Mouse (Mus musculus) macrophage (primary cell): ENCODE measurements around the gene 1700061G19Rik. TPM values are rescaled to one million over a fixed set of nuclear protein-coding genes. Genes with fewer than 3 reads are reported as not detected.
"Not testable (repeated sequence)": the region's sequence is repeated elsewhere in the genome, so short reads cannot be mapped to it uniquely, and the experiment has no call there.

Source experiments
- H3K27ac ChIP-seq: fragments of 350-480 bp; formaldehyde crosslinking; 2 replicates; pipeline ENCODE4 v1.9.0; 2021
- H3K36me3 ChIP-seq: fragments of 350-480 bp; formaldehyde crosslinking; 2 replicates; pipeline ENCODE4 v1.9.0; 2021; ENCODE audit errors: inconsistent target
- H3K4me3 ChIP-seq: fragments of 350-480 bp; formaldehyde crosslinking; 2 replicates; pipeline ENCODE4 v1.9.0; 2021; ENCODE audit errors: inconsistent target
- H3K79me2 ChIP-seq: fragments of 350-480 bp; formaldehyde crosslinking; 2 replicates; pipeline ENCODE4 v1.9.0; 2021; ENCODE audit errors: inconsistent target
- WGBS: methylation state at CpG from one replicate; pipeline ENCODE4 v1.1.7; 2026; ENCODE audit warnings: inconsistent platforms; ENCODE audit not compliant: missing documents; 5-methylcytosine and 5-hydroxymethylcytosine counted together
- polyA plus RNA-seq: library from polyadenylated mRNA; stranded (reverse); fragments of 250-400 nt; gene quantifications from 3 replicates; pipeline ENCODE4 v1.2.4, GENCODE M21; 2018; ENCODE audit warnings: inconsistent platforms

1700061G19Rik gene
- polyA plus RNA-seq, 1 experiment from 2014 or later, result not detected

GRCm38 (mm10) chr17:56884809-56885208 lies 9.5 kb downstream of the 1700061G19Rik start:
- Histone ChIP-seq H3K79me2 (no peaks in the 10 kb centered on the region), H3K36me3 (no peaks in the 10 kb centered on the region), H3K4me3 (no peak overlapping the region), H3K27ac (no peak overlapping the region)
- WGBS, result 59% methylated on average over 17 of the region's 17 CpGs

- Histone ChIP-seq H3K79me2 (no peaks in the 10 kb centered on the region), H3K27ac (no peak overlapping the region), H3K36me3 (no peaks in the 10 kb centered on the region), H3K4me3 (no peak overlapping the region)
- 94% methylated on average over 2 of the region's 3 CpGs for WGBS
Observed at GRCm38 (mm10) chr17:56888050-56888449, 12.8 kb downstream of the 1700061G19Rik start.

GRCm38 (mm10) chr17:56890018-56890417 lies 14.7 kb downstream of the 1700061G19Rik start:
- H3K4me3 ChIP-seq, result no peak overlapping the region
- WGBS, result 96% methylated on average over 2 of the region's 2 CpGs
- peaks cover 4% of the 10 kb centered on the region; the same call in 1 of the 2 replicates for H3K36me3 ChIP-seq
- H3K27ac ChIP-seq, result no peak overlapping the region
- no peaks in the 10 kb centered on the region for H3K79me2 ChIP-seq

- H3K79me2 ChIP-seq, result no peaks in the 10 kb centered on the region
- no peak overlapping the region for H3K4me3 ChIP-seq
- 66% methylated on average over 9 of the region's 9 CpGs for WGBS
- H3K36me3 ChIP-seq, result peaks cover 13% of the 10 kb centered on the region; the same call in 1 of the 2 replicates
- H3K27ac ChIP-seq, result no peak overlapping the region
Observed at GRCm38 (mm10) chr17:56895368-56895918, 20.2 kb downstream of the 1700061G19Rik start.

GRCm38 (mm10) chr17:56896513-56897129 lies 21.3 kb downstream of the 1700061G19Rik start:
- H3K79me2 ChIP-seq, result no peaks in the 10 kb centered on the region
- 96% methylated on average over 6 of the region's 6 CpGs for WGBS
- peaks cover 18% of the 10 kb centered on the region for H3K36me3 ChIP-seq
- H3K27ac ChIP-seq, result no peak overlapping the region
- no peak overlapping the region for H3K4me3 ChIP-seq

- Histone ChIP-seq H3K79me2 (no peaks in the 10 kb centered on the region), H3K4me3 (no peak overlapping the region), H3K36me3 (peaks cover 27% of the 10 kb centered on the region), H3K27ac (no peak overlapping the region)
- 85% methylated on average over 7 of the region's 7 CpGs for WGBS
Observed at GRCm38 (mm10) chr17:56897630-56898195, 22.4 kb downstream of the 1700061G19Rik start.

- WGBS, result 94% methylated on average over 5 of the region's 5 CpGs
- Histone ChIP-seq H3K27ac (no peak overlapping the region), H3K79me2 (no peaks in the 10 kb centered on the region; the same call in 1 of the 2 replicates), H3K36me3 (peaks cover 24% of the 10 kb centered on the region), H3K4me3 (no peak overlapping the region)
Observed at GRCm38 (mm10) chr17:56902698-56903097, 27.4 kb downstream of the 1700061G19Rik start.

- H3K36me3 ChIP-seq, result peaks cover 15% of the 10 kb centered on the region
- H3K79me2 ChIP-seq, result no peaks in the 10 kb centered on the region; the same call in 1 of the 2 replicates
- H3K4me3 ChIP-seq, result no peak overlapping the region
- 87% methylated on average over 3 of the region's 3 CpGs for WGBS
- no peak overlapping the region for H3K27ac ChIP-seq
Observed at GRCm38 (mm10) chr17:56906166-56906565, 30.9 kb downstream of the 1700061G19Rik start.

GRCm38 (mm10) chr17:56907096-56907495 lies 31.8 kb downstream of the 1700061G19Rik start:
- Histone ChIP-seq H3K4me3 (no peak overlapping the region), H3K79me2 (no peaks in the 10 kb centered on the region; the same call in 1 of the 2 replicates), H3K36me3 (peaks cover 6% of the 10 kb centered on the region), H3K27ac (no peak overlapping the region)
- WGBS, result 83% methylated on average over 5 of the region's 5 CpGs

- no peaks in the 10 kb centered on the region; the same call in 1 of the 2 replicates for H3K79me2 ChIP-seq
- 95% methylated on average over 9 of the region's 9 CpGs for WGBS
- H3K27ac ChIP-seq, result no peak overlapping the region
- H3K4me3 ChIP-seq, result no peak overlapping the region
- no peaks in the 10 kb centered on the region; the same call in 1 of the 2 replicates for H3K36me3 ChIP-seq
Observed at GRCm38 (mm10) chr17:56907887-56908286, 32.6 kb downstream of the 1700061G19Rik start.

GRCm38 (mm10) chr17:56909764-56910163 lies 34.5 kb downstream of the 1700061G19Rik start:
- H3K36me3 ChIP-seq, result not testable (repeated sequence)
- WGBS, result 94% methylated on average over 2 of the region's 2 CpGs

GRCm38 (mm10) chr17:56913023-56913422 lies 37.7 kb downstream of the 1700061G19Rik start:
- Histone ChIP-seq H3K36me3 (peaks cover 6% of the 10 kb centered on the region; the same call in 1 of the 2 replicates), H3K4me3 (no peak overlapping the region), H3K27ac (no peak overlapping the region), H3K79me2 (no peaks in the 10 kb centered on the region)
- 100% methylated on average over 2 of the region's 3 CpGs for WGBS

More at GRCm38 (mm10) chr17:56909764-56910163, 34.5 kb downstream of the 1700061G19Rik start:
- not testable (repeated sequence) for H3K27ac ChIP-seq, H3K4me3 ChIP-seq, H3K79me2 ChIP-seq

GRCm38 (mm10) chr17:56913444-56913843 lies 38.2 kb downstream of the 1700061G19Rik start:
- Histone ChIP-seq H3K4me3 (no peak overlapping the region), H3K36me3 (peaks cover 6% of the 10 kb centered on the region; the same call in 1 of the 2 replicates), H3K27ac (no peak overlapping the region), H3K79me2 (no peaks in the 10 kb centered on the region)

GRCm38 (mm10) chr17:56917166-56917565 lies 41.9 kb downstream of the 1700061G19Rik start:
- H3K4me3 ChIP-seq, result no peak overlapping the region
- no peak overlapping the region for H3K27ac ChIP-seq
- 93% methylated on average over 2 of the region's 2 CpGs for WGBS
- H3K36me3 ChIP-seq, result peaks cover 19% of the 10 kb centered on the region; the same call in 1 of the 2 replicates
- H3K79me2 ChIP-seq, result no peaks in the 10 kb centered on the region

- 100% methylated on average over 3 of the region's 3 CpGs for WGBS
- Histone ChIP-seq H3K79me2 (no peaks in the 10 kb centered on the region), H3K36me3 (peaks cover 19% of the 10 kb centered on the region; the same call in 1 of the 2 replicates), H3K27ac (no peak overlapping the region), H3K4me3 (no peak overlapping the region)
Observed at GRCm38 (mm10) chr17:56919725-56920124, 44.4 kb downstream of the 1700061G19Rik start.
